Mouse (Mus musculus) C2C12 (cell line): ENCODE measurements around the gene Sox11.

Source experiments
- CTCF ChIP-seq: IDR thresholded peaks from one replicate; pipeline ENCODE4 v1.5.1; 2011; ENCODE audit not compliant: control insufficient read depth, insufficient read depth, insufficient read length
- FOSL1 ChIP-seq: IDR thresholded peaks from one replicate; pipeline ENCODE4 v1.8.0; 2011; ENCODE audit warnings: mild to moderate bottlenecking, low read length; ENCODE audit not compliant: poor library complexity, insufficient read depth, severe bottlenecking

DNA sequence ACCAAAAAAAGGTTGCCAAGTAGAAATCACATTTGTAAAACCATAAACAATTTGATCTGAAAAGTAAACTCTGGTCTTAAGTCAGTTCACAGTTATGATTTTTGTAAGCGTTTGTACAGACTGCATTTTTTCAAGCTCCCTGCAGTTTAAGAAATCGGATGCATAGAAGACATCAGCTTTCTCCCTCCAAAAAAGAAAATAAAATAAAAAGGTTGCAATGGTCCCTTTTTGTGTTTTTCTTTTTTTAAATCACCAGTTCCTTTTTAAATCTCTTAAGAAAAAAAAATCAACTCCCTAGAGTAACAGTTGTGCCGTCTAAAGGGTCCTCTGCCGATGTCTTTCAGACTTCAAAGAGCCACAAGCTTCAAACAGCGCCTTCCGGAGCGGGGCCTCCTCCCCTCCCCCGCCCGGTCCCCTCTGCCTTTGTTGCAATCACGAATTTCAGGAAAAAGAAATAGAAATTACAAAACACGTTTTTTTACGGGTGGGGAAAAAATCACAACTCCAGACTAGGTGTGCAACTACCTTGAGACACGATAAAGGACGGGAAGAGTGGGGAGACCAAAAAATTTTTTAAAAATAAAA, 1.8 kb downstream of the Sox11 start:
- TF ChIP-seq CTCF (no peak), FOSL1 (no peak)
